Mouse (Mus musculus) olfactory bulb, adult 2 months (tissue): Measurements from ENCODE around the gene P2rx6. TPM values are rescaled to one million over a fixed set of nuclear protein-coding genes. Genes with fewer than 3 reads are reported as not detected.

Source experiments
- H3K27ac ChIP-seq: fragments of 200-500 bp; 2 replicates; pipeline ENCODE4 v1.5.1; 2012; ENCODE audit warnings: low read depth, low read length; ENCODE audit not compliant: insufficient read depth
- H3K4me1 ChIP-seq: fragments of 200-500 bp; 2 replicates; pipeline ENCODE4 v1.6.1; 2012; ENCODE audit warnings: low read length; ENCODE audit not compliant: control insufficient read depth, insufficient read depth
- H3K4me3 ChIP-seq: fragments of 200-500 bp; 2 replicates; pipeline ENCODE4 v1.5.1; 2012; ENCODE audit warnings: mild to moderate bottlenecking, low read depth, low read length, moderate library complexity; ENCODE audit not compliant: insufficient read depth
- CTCF ChIP-seq: fragments of 200-500 bp; IDR thresholded peaks from 2 replicates; pipeline ENCODE4 v1.5.1; 2012; ENCODE audit warnings: low read depth, mild to moderate bottlenecking, low read length, moderate library complexity; ENCODE audit not compliant: insufficient read depth
- POLR2A ChIP-seq: fragments of 200-500 bp; IDR thresholded peaks from 2 replicates; pipeline ENCODE4 v1.6.1; 2012; ENCODE audit warnings: mild to moderate bottlenecking, low read depth, low read length, moderate library complexity; ENCODE audit not compliant: insufficient read depth
- WGBS: fragments of 180-500 bp; shearing (Covaris S2); methylation state at CpG from one replicate; pipeline ENCODE4 v1.1.7; 2018; 5-methylcytosine and 5-hydroxymethylcytosine counted together
- polyA plus RNA-seq: library from polyadenylated mRNA; stranded (reverse); fragments of >200 nt; gene quantifications from 2 replicates; pipeline ENCODE4 v1.2.4, GENCODE M21; 2012; ENCODE audit warnings: low replicate concordance; ENCODE audit not compliant: missing spikeins, insufficient read depth, insufficient read length

Gene P2rx6
- polyA plus RNA-seq, result not detected in 2 replicates

DNA sequence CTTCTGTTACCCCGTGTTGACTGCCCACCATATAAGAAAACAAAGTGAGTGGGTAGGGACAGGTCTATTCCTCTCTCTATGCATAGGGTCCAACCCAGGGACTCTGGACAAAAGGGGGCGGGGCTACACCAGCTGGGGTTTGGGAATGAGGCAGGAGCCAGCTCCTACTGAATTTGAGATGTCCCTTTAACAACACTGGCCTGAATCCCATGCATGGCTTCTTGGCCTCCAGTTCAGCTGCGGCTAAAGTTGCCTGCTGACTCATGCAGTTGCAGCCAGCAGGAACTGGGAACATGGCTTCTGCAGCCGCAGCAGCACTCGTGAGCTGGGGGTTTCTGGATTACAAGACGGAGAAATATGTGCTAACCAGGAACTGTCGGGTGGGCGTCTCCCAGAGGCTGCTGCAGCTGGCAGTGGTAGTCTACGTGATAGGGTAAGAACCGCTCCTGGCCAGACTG, at the start of gene P2rx6:
Gene P2rx6, plus strand, starts transcription at position 135 of the 458 bp plus-strand sequence.
- WGBS, result 3% methylated on average over 10 of the region's 10 CpGs
- TF ChIP-seq CTCF (no peak), POLR2A (no peak)
- peaks cover 27% of the 10 kb centered on the region for H3K4me1 ChIP-seq
- H3K4me3 ChIP-seq, result peak within 1 kb of the TSS; percentile 31
- 0 out of 2 replicates have a peak within 1 kb of the TSS, but pooled peaks have one; percentile 12 for H3K27ac ChIP-seq

DNA sequence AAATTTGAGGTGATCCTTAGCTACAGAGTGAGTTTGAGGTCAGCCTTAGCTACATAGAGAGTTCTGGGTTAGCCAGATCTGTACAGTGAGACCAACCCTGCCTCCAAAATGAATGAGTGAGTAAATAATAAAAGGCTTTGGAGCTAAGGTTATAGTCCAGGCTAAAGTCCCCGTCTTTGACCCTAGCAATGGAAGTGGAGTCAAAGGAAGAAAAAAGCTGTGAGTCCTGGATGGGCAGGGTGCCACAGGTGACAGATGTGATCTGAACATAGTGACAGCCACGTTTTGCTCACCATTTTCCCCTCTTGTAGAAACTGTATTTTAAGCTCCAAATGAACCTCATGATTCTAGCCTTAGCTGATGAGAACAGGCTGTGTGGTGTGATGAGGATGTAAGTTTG, 42.8 kb upstream of the P2rx6 start:
- WGBS, result 82% methylated on average over 2 of the region's 2 CpGs
- H3K27ac ChIP-seq, result no peak overlapping the region

DNA sequence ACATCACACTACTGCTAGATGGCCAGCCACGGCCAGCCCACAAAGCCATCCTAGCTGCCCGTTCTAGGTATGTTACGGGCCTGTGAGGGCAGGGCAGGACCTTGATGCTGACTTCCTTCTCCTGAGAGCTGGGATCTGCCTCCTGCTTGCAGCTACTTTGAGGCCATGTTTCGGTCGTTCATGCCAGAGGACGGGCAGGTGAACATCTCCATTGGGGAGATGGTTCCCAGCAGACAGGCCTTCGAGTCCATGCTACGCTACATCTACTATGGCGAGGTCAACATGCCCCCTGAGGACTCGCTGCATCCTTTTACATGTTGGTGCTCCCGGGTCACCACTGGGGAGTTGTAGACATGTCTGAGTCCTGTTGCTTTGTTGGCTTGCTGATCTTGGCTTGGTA, 37.5 kb upstream of the P2rx6 start:
- Histone ChIP-seq H3K27ac (no peak overlapping the region), H3K4me3 (no peak overlapping the region), H3K4me1 (0 out of 2 replicates have a peak, but pooled peaks cover 3% of the 10 kb centered on the region)
- TF ChIP-seq CTCF (no peak), POLR2A (no peak)
- WGBS, result 89% methylated on average over 11 of the region's 11 CpGs

More for the DNA sequence above, 42.8 kb upstream of the P2rx6 start:
- no peaks in the 10 kb centered on the region for H3K4me1 ChIP-seq
- no peak for TF ChIP-seq POLR2A
- TF ChIP-seq CTCF, result no peak
- H3K4me3 ChIP-seq, result no peak overlapping the region

DNA sequence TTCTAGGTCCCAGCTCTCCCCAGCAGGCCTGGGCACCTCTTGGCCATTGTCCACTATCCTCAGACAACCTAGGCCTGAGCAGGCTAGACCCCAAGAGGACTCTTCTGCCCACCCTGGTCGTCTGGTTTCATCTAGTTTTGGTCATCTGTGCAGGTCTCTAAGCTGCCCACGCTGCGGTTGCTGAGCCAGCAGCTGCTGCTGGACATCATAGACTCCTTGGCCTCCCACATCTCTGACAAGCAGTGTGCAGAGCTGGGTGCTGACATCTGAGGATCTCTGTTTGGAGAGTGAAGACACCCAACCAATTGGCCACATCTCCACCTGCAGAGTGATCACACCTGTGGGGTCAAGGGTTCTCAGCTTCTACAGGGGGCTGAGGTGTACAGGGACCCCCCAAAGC, 36.2 kb upstream of the P2rx6 start:
- WGBS, result 74% methylated on average over 3 of the region's 3 CpGs
- Histone ChIP-seq H3K27ac (no peak overlapping the region), H3K4me3 (no peak overlapping the region), H3K4me1 (peaks cover 7% of the 10 kb centered on the region; the same call in 1 of the 2 replicates)
- TF ChIP-seq CTCF, result no peak
- TF ChIP-seq POLR2A, result no peak

DNA sequence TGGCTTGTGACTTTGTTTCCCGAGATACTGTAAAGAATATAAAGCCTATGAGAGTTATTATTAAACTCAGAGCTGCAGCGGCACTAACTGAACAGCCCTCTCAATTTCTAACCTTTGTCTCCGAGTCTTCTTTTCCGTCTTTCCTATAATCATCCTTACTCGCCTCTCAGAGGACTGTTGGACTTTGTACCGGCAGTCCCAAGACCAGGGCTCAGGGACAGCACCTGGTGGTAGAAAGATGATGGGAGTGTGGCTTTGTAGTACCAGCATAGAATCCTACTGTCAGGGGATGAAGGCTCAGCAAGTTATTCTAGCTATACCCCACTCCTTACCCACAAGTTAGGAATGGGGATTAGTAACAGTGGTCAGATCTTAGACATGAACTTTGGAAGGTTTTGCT, 35.5 kb upstream of the P2rx6 start:
- TF ChIP-seq POLR2A (no peak), CTCF (no peak)
- Histone ChIP-seq H3K4me1 (peaks cover 7% of the 10 kb centered on the region; the same call in 1 of the 2 replicates), H3K27ac (no peak overlapping the region), H3K4me3 (no peak overlapping the region)
- 86% methylated on average over 6 of the region's 6 CpGs for WGBS

DNA sequence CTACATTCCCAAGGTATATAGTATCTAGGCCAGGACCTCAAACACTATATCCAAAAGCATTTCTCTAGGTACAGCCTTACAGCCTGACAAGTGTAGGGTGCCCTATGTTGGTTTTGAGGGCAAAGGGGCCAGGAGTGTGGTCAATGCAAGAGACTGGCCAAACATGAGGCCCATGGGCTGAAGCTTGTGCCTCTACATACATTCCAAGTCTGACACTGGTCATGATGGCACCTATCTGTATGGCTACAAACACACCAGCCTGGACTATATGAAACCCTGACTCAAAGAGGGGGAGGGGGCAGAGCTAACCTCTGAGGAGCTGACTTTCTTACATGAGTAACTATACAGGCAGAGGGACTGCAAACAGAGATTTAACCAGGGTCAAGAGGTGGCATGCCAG, 34.1 kb upstream of the P2rx6 start:
- Histone ChIP-seq H3K4me3 (no peak overlapping the region), H3K27ac (no peak overlapping the region), H3K4me1 (peaks cover 10% of the 10 kb centered on the region; the same call in 1 of the 2 replicates)
- TF ChIP-seq POLR2A (no peak), CTCF (no peak)

DNA sequence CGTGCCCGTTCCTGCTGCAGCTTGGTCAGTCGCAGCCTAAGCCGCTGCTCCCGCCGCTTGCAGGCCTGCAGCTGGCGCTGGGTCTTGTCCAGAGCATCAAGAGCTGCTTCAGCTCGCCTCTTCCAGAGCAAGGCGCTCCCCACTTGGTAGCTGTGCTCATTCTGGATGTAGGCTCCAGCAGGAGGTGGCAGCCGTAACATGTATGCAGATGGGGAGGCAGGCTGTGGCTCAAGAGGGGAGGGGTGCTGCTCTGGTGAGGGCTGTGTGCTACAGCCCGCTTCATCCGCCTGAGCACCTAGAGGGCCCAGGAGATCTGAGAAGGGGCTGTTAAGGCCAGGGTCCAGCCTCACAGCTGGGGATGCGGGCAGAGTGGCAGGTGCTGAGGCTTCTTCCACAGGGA, 33.4 kb upstream of the P2rx6 start:
- Histone ChIP-seq H3K27ac (no peak overlapping the region), H3K4me3 (no peak overlapping the region), H3K4me1 (peaks cover 10% of the 10 kb centered on the region; the same call in 1 of the 2 replicates)
- no peak for TF ChIP-seq POLR2A
- 82% methylated on average over 13 of the region's 13 CpGs for WGBS

DNA sequence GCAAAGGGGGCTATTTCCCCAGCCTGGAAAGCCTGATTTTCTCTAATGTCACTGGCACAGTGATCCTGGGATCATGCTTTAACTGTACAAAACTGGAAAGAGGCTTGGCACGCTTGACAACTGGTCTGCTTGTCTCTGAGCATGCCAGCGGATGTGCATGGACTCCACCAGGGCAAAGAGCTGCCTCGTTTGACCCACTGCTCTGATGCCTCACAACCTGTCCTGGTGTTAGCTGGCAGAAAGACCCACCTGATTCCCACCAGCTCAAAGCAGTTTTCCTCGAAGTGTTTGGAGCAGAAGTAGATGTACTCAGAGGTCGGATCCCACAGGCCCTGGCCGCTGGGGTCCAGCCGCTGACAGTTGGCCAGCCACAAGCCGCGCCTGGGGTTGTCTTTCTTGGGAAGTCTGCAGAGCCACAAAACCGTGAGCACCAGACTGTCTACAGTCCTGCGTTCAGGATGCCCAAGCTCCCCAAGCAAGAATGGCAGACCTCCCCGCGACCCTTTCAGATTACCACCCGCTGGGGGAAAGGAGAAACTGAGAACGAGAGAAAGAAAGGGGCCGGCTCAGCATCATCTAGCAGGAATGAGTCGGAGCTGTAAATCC, 31.6 kb upstream of the P2rx6 start:
- Histone ChIP-seq H3K4me3 (peak overlapping the region; percentile 77), H3K27ac (peak overlapping the region; percentile 45; the same call in 1 of the 2 replicates), H3K4me1 (peaks cover 10% of the 10 kb centered on the region; the same call in 1 of the 2 replicates)
- TF ChIP-seq CTCF (no peak), POLR2A (no peak)
- 7% methylated on average over 17 of the region's 17 CpGs for WGBS

DNA sequence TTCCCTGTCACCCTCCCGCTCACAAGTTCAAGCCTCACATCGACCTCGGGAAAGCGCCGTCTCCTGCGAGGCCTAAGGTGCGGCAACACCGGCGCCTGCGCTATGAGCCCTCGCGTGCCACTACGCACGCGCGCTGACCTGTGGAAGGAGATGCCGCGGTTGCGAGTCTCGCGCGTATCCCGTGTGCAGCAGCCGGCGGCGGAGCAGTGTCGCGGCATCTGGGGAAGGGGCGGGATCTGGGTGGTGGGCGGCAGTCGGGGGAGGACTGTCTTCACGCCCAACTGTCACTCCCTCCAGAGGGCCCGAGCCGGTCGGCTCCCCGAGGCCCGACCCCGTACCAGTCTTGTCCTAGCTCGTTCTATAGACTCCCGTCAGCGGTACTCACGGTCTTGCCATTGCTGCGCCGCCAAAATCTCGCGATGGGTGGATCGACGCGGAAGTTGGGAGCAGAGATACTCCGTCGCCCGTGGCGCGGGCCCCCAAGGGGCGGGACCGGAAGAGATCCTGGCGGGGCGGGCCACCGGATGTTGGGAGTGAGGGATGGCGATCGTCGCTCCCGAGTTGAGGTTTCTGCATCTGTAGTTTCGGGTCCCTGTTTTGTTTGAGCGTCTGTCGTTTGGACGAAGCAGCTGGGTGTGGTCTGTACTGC, 30.9 kb upstream of the P2rx6 start, which contains the start of gene Thap7:
Gene Thap7, minus strand, starts transcription at position 497 of the 649 bp plus-strand sequence.
- peak; percentile 85 for TF ChIP-seq POLR2A
- no peak for TF ChIP-seq CTCF
- under 1% methylated on average over 67 of the region's 67 CpGs for WGBS
- Histone ChIP-seq H3K4me1 (peaks cover 10% of the 10 kb centered on the region; the same call in 1 of the 2 replicates), H3K27ac (peak within 1 kb of the TSS; percentile 63), H3K4me3 (peak within 1 kb of the TSS; percentile 77)
